Mouse (Mus musculus) ovary, postnatal 14 days (tissue): ENCODE measurements around the gene Eml3.

Experiments used
- DNase-seq: peaks from one replicate; pipeline ENCODE4 v3.0.0; 2022; ENCODE audit warnings: low spot score

Eml3 gene

DNA sequence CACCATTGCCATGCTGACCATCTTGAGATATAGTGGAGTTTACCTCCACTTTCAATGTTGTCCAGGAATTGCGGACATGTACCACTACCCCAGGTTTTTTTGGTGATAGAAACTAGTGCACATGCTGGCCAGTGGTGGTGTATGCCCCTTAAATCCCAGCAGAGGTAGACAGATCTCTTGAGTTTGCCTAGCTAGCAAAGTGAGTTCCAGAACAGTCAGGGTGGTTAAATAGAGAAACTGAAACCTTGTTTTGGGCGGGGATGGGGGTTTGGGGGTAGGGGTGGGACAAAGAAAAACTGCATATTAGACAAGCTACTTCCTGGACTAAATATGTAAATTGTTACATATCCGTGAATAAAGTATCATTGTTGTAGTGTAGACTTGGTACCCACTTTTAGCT lies 10.4 kb upstream of the Eml3 start:
- no peak for DNase-seq

- no peak for DNase-seq
These were observed 9.7 kb upstream of the Eml3 start for GRCm38 (mm10) chr19:8919684-8920072.

GRCm38 (mm10) chr19:8920073-8920736 lies 9.1 kb upstream of the Eml3 start, which contains the start of gene B3gat3:
Gene B3gat3 (plus strand): TSS chr19:8920374.
- DNase-seq: peak; percentile 91

DNA sequence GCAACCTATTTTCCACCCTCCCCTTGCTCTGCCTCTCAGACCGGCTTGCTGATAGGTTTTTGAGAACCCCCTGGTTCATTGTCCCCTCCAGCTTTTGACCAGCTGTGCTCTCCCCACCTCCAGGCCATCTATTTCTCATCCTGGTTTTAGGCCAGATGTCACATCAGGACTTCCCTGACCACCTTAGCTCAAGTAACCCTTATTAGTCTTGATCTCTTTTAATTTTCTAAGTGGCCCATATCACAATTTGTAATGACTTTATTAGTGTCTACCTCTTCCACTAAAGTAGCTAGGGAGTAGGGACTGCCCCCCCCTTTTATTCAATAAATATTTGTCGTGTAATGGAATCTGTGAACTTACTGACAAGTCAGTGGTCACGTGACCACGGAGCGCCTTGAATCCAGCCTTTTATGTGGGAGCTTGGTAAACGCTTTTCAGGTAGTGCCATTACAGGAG lies 8.5 kb upstream of the Eml3 start:
- DNase-seq: no peak

- DNase-seq: no peak
These were observed 7.6 kb upstream of the Eml3 start for GRCm38 (mm10) chr19:8921741-8922140.

DNA sequence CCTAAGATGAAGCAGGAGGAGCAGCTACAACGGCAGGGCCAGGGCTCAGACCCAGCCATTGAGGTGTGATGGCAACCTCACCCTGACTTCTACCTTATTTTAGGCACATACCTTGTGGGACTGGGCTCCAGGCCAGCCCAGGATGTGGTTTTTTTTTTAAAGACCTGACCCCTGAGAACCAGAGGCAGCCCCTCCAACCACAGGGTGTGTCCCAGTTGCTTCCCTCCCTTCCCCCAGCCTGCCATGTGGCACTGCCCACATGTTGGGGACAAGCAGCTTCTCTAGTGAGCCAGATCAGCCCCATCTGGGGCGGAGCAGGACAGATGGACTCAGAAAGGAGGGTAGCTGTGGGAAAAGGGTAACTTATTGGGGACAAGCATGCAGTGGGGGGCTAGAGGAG lies 2.6 kb upstream of the Eml3 start:
- DNase-seq: no peak

- no peak for DNase-seq
These were observed 1.3 kb upstream of the Eml3 start for GRCm38 (mm10) chr19:8927891-8928525.

GRCm38 (mm10) chr19:8928689-8929223 lies 596 bp upstream of the Eml3 start:
- no peak for DNase-seq

- no peak for DNase-seq
These were observed 765 bp downstream of the Eml3 start for GRCm38 (mm10) chr19:8930117-8930516.

DNA sequence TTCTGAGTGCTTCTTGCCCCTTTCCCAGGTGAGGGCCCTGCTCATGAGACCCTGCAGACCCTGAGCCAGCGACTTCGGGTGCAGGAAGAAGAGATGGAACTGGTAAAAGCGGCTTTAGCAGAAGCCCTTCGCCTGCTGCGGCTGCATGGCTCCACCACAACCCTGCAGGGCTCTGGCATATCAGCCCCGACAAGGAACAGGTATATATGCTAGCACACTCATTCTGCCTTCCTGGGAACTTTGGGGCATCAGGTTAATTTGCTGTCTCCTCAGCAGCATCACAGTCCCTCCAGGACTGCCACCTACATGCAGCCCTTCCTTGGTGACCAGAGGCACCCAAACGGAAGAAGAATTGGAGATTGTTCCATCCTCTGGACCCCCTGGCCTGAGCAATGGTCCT lies 1.4 kb downstream of the Eml3 start:
- no peak for DNase-seq

GRCm38 (mm10) chr19:8936736-8937135 lies 7.4 kb downstream of the Eml3 start:
- DNase-seq: no peak

GRCm38 (mm10) chr19:8940526-8941133 lies 11.3 kb downstream of the Eml3 start:
- DNase-seq: no peak

- DNase-seq: no peak
These were observed 11.8 kb downstream of the Eml3 start for GRCm38 (mm10) chr19:8941136-8941514.

GRCm38 (mm10) chr19:8941515-8942217 lies 12.3 kb downstream of the Eml3 start, which contains the start of gene Mta2:
Gene Mta2 (plus strand): TSS chr19:8941875.
- peak; percentile 92 for DNase-seq

DNA sequence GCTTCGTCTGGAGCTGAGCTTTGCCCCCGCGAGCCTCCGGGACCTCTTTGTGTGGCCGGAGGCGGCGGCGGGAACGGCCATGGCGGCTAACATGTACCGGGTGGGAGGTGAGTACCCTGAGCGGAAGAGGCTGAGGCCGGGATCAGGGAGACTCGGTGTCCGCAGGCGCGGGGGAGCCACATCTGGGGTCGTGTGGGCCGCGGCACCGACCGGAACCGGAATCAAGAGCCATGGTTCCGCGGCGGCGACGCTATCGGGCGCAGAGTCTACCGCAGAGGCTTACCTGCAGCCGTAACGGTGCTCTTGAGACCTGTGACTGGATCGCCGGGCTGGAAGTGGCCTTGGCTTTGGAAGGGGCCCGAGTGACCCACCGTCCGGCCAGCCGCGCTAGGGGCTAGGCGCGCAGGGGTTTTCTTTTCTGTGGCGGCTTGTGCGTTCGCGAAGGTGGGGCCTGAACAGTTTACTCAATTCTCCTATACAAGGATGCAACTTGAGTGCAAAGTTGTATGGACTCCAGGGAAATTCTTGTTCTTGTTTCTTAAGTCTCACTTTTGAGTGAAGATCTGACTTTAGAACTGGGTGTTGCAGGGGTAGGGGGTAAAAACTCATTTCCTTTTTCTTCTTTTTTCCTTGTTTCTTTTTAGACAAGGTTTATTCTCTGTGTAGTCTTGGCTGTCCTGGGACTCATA lies 13.1 kb downstream of the Eml3 start:
- DNase-seq: peak; percentile 56

- DNase-seq: no peak
These were observed 13.7 kb downstream of the Eml3 start for GRCm38 (mm10) chr19:8943047-8943446.

DNA sequence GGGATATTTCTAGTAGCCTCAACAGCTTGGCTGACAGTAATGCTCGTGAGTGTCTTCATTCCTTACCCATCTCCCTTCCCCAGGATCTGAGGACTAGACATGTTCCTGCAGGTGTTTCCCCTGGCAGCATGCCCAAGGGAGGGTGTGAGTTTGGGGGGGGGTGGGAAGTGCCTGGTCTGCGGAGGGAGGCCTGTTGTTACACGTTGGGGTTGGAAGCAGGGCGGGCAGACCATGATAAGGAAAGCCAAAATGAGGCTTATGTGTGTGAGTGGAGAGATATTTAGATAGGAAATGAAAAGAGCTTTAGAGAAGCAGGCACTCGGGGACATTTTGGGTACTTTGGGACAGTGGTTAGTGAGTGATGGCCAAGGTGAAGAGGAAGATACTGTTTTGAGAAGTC lies 14.7 kb downstream of the Eml3 start:
- no peak for DNase-seq

DNA sequence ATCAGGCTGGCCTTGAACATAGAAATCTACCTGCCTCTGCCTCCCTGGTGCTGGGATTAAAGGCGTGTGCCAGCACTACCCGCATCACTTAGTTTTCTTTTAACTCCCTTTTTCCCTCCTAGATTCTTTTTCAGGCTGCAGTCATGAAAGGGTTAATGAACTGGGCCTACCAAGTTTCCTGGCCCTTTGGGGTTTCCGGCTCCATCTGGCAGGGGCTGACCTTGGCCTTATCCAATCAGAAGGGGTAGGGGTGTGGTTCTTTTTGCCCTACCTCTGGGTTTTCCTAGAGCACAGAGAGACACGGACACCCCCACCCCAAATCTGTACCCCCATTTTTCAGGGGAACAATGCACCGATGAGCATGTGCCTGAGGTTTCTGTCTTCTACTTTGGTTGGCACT lies 15.4 kb downstream of the Eml3 start:
- peak; percentile 69 for DNase-seq

- DNase-seq: no peak
These were observed 15.9 kb downstream of the Eml3 start for GRCm38 (mm10) chr19:8945251-8945650.

DNA sequence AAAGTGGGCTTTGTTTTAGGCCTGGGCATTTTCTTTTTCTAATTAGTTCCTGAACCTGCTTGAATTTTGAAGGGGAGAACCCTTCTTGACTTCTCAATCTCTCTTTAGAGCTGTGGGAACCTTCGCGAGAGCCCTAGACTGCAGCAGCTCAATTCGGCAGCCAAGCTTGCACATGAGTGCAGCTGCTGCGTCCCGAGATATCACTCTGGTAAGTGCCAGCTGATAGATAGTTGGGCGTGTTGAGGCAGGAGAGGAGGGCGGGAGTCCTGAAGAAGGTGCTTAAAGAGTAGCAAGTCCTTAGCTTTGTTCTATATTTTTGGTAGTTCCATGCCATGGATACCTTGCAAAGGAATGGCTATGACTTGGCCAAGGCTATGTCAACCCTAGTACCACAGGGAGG lies 17.6 kb downstream of the Eml3 start:
- no peak for DNase-seq

DNA sequence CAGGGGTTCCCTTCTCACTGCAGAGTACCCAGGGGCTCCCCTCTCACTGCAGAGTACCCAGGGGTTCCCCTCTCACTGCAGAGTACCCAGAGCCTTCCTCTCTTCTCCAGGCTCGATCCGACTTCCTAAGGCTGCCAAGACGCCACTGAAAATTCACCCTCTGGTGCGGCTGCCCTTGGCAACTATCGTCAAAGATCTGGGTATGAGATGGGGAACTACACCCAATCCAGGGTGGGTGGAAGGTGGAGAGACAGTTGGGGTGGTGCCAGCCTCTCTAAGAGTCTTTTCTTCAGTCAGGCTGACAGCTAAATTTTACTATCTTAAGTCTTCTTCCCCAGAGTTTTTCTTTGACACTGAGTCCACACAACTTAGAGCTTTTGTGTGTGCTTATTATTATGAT lies 20.8 kb downstream of the Eml3 start:
- DNase-seq: no peak

DNA sequence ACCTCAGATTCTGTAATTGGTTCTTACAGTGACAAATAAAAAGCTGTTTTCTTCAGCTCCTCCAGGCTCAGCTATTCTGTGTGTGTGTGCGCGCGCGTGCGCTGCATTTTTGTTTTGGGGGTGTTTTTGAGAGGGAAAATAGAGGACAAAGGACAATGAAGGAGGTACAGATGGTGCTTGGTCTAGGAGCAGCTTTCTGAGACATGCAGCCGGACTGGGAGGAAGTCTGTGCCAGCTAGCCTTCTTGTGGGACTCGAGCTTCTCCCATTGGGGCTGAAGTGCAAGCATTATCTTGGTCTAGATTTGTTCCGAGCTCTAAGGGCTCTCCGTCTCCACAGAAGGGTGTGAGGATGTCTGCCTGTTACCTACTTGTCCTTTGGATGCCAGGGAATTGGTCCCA lies 22.9 kb downstream of the Eml3 start:
- no peak for DNase-seq
